Mouse (Mus musculus) cerebellum, adult 2 months (tissue): ENCODE data around the gene Olfr555. TPM values are rescaled to one million over a fixed set of nuclear protein-coding genes. Genes with fewer than 3 reads are reported as not detected.

ENCODE experiments used
- DNase-seq, 2 experiments: peaks; one replicate each; pipeline ENCODE4 v3.0.0; 2021
- H3K27ac ChIP-seq: fragments of 200-500 bp; 2 replicates; pipeline ENCODE4 v1.5.1; 2012; ENCODE audit warnings: low read length, control low read depth, inconsistent platforms; ENCODE audit not compliant: insufficient read depth
- H3K27me3 ChIP-seq: fragments of 200-500 bp; 2 replicates; pipeline ENCODE4 v1.6.1; 2012; ENCODE audit warnings: inconsistent platforms, mild to moderate bottlenecking, low read length, moderate library complexity; ENCODE audit not compliant: control insufficient read depth, insufficient read depth
- H3K4me1 ChIP-seq: fragments of 200-500 bp; 2 replicates; pipeline ENCODE4 v1.6.1; 2011; ENCODE audit warnings: low read length; ENCODE audit not compliant: control insufficient read depth, insufficient read depth
- H3K4me3 ChIP-seq: fragments of 200-500 bp; replicated peaks from 2 replicates; pipeline ENCODE3; 2011; ENCODE audit warnings: mild to moderate bottlenecking, low read depth, low read length, control low read depth; ENCODE audit not compliant: insufficient read depth
- CTCF ChIP-seq: fragments of 200-500 bp; IDR thresholded peaks from 2 replicates; pipeline ENCODE4 v1.5.1; 2011; ENCODE audit warnings: low read depth, mild to moderate bottlenecking, control low read depth, low read length, moderate library complexity, borderline replicate concordance; ENCODE audit not compliant: insufficient read depth
- POLR2A ChIP-seq: fragments of 200-500 bp; IDR thresholded peaks from 2 replicates; pipeline ENCODE4 v1.6.1; 2011; ENCODE audit warnings: low read length, control low read depth, borderline replicate concordance; ENCODE audit not compliant: insufficient read depth
- WGBS: fragments of 180-500 bp; shearing (Covaris S2); methylation state at CpG from one replicate; pipeline ENCODE4 v1.1.7; 2018; 5-methylcytosine and 5-hydroxymethylcytosine counted together
- polyA plus RNA-seq: library from polyadenylated mRNA; depleted of rRNA; stranded (reverse); fragments of >200 nt; gene quantifications from 2 replicates; pipeline ENCODE4 v1.2.3, GENCODE M21; 2012; rRNA removed

Gene Olfr555
- polyA plus RNA-seq, 1 experiment = not detected

- WGBS = 42% methylated on average over 2 of the region's 2 CpGs
- Histone ChIP-seq H3K4me1 (no peaks in the 10 kb centered on the region), H3K4me3 (no peak overlapping the region), H3K27ac (no peak overlapping the region), H3K27me3 (no peaks in the 10 kb centered on the region)
- TF ChIP-seq POLR2A (no peak), CTCF (no peak)
- DNase-seq = no peak
Measured at GRCm38 (mm10) chr7:102665378-102665777, 6.8 kb downstream of the Olfr555 start.

- H3K27ac ChIP-seq = no peak overlapping the region
- DNase-seq = no peak
- no peak overlapping the region for H3K4me3 ChIP-seq
- H3K27me3 ChIP-seq = no peaks in the 10 kb centered on the region
- no peaks in the 10 kb centered on the region for H3K4me1 ChIP-seq
- 90% methylated on average over 2 of the region's 2 CpGs for WGBS
- TF ChIP-seq POLR2A = no peak
- TF ChIP-seq CTCF = no peak
Measured at GRCm38 (mm10) chr7:102676225-102676624, 17.6 kb downstream of the Olfr555 start.

GRCm38 (mm10) chr7:102681916-102682315 lies 23.3 kb downstream of the Olfr555 start:
- no peak for DNase-seq
- WGBS = 88% methylated on average over 1 of the region's 1 CpGs

DNA sequence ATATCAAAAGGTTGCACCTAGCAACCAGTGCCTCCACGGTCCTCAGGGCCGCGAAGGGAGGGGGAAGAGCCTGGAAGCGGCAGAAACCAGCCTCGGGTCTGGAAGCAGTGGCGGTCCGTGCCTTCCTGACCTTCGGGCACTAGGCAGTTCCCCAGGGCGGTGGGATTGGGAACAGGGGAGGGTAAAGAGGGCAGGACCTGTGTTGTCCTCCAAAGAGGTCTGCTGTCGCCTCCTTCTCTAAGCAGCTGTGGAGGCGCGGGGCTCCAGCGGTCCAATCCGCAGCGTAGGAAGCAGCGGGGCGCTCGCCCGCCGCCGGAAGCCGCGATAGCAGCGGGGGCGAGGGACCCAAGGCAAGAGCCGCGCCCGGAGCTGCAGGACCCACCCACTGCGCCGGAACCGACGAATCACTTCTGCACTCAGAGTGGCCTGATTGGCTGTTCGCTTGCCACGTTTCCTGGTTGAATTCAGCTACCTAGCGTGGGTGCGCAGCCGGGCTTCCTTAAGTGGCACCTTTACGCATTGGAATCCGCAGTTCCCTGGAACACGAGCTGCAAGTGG lies 28.4 kb downstream of the Olfr555 start, which contains the start of gene Trim68:
Gene Trim68, minus strand, starts transcription at position 384 of the 558 bp plus-strand sequence.
- H3K4me1 ChIP-seq = no peaks in the 10 kb centered on the region
- no peak within 1 kb of the TSS for H3K27ac ChIP-seq
- no peaks in the 10 kb centered on the region for H3K27me3 ChIP-seq
- under 1% methylated on average over 40 of the region's 40 CpGs for WGBS
- peak; percentile 71 to 79 for DNase-seq
- TF ChIP-seq POLR2A (no peak), CTCF (no peak)
- peak within 1 kb of the TSS; percentile 62 for H3K4me3 ChIP-seq

More at GRCm38 (mm10) chr7:102681916-102682315, 23.3 kb downstream of the Olfr555 start:
- no peak for TF ChIP-seq CTCF
- TF ChIP-seq POLR2A = no peak
- Histone ChIP-seq H3K4me3 (no peak overlapping the region), H3K27me3 (no peaks in the 10 kb centered on the region), H3K27ac (no peak overlapping the region), H3K4me1 (no peaks in the 10 kb centered on the region)

DNA sequence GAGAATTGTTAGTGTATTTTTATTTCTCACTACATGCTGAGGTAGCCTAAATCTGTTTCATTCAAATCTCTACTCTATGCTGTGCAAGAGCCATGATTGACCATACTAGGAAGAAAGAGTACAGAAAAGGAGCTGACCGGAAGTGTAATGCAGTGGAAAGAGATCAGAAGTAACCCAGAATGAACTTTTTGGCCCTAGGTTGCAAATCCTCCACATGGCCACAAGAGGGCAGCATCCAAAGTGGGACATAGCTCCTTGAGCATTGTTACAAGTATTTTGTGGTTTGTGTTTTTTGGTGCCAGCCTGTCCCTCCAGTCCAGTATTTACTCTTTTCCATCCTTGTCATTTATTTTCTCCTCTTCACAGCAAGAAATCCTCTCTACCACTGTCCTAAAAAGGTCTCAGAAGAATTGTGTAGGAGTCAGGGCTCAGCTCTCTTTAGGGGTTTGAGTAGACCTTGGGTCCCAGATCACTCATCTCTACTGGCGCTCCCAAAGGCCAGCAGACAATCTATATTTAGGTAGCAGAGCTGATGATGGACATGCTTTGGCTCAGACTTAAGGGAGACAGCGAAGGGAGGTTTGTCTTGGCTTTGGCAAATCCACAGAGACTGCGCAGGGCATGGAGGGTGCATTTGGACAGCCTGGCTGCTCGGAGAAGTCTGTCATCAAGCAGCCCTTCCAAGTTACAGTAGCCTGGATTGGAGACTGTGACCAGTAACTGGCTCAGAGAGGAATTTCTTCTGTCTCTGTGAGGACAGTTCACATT lies 36.9 kb downstream of the Olfr555 start, which contains the start of gene Olfr557:
Gene Olfr557, plus strand, starts transcription at position 553 of the 768 bp plus-strand sequence.
- no peaks in the 10 kb centered on the region for H3K27me3 ChIP-seq
- DNase-seq = peak in 1 of 2 experiments; percentile 5
- H3K4me1 ChIP-seq = 0 out of 2 replicates have a peak, but pooled peaks cover 6% of the 10 kb centered on the region
- TF ChIP-seq POLR2A = no peak
- TF ChIP-seq CTCF = peak; percentile 73
- no peak within 1 kb of the TSS for H3K4me3 ChIP-seq
- H3K27ac ChIP-seq = no peak within 1 kb of the TSS
- WGBS = 45% methylated on average over 5 of the region's 5 CpGs

DNA sequence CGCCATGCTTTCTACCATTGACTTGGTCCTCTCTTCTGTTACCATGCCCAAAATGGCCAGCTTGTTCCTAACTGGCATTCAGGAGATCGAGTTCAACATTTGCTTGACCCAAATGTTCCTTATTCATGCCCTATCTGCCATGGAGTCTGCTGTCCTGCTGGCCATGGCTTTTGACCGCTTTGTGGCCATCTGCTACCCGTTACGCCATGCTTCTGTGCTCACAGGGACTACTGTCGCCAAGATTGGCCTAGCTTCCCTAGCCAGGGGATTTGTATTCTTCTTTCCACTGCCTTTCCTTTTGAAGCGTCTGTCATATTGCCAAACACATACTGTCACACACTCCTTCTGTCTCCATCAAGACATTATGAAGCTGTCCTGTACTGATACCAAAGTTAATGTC lies 39.8 kb downstream of the Olfr555 start:
- 25% methylated on average over 7 of the region's 7 CpGs for WGBS
- H3K27ac ChIP-seq = no peak overlapping the region
- no peaks in the 10 kb centered on the region for H3K27me3 ChIP-seq
- TF ChIP-seq POLR2A (no peak), CTCF (no peak)
- 0 out of 2 replicates have a peak, but pooled peaks cover 6% of the 10 kb centered on the region for H3K4me1 ChIP-seq
- H3K4me3 ChIP-seq = no peak overlapping the region
- peak; percentile 19 to 54 for DNase-seq

- no peak within 1 kb of the TSS for H3K27ac ChIP-seq
- H3K27me3 ChIP-seq = no peaks in the 10 kb centered on the region
- TF ChIP-seq POLR2A = no peak
- no peak for TF ChIP-seq CTCF
- DNase-seq = no peak
- no peak within 1 kb of the TSS for H3K4me3 ChIP-seq
- H3K4me1 ChIP-seq = 0 out of 2 replicates have a peak, but pooled peaks cover 6% of the 10 kb centered on the region
Measured at GRCm38 (mm10) chr7:102701915-102702314, 43.3 kb downstream of the Olfr555 start, which contains the start of gene Olfr558. Olfr558 (plus strand) TSS chr7:102702215.

Other genes starting within 250 kb of the Olfr555 start
- 17.0 and 20.0 TPM in 2 replicates for gene Rrm1, start 217.1 kb upstream of the Olfr555 start, polyA plus RNA-seq
- not detected in 2 replicates for gene Olfr543, start 177.1 kb upstream of the Olfr555 start, polyA plus RNA-seq
- not detected in 2 replicates for gene Olfr544, start 170.5 kb upstream of the Olfr555 start, polyA plus RNA-seq
- gene Olfr545, start 159.2 kb upstream of the Olfr555 start, polyA plus RNA-seq = not detected in 2 replicates
- gene Olfr547, start 124.1 kb upstream of the Olfr555 start, polyA plus RNA-seq = not detected in 2 replicates
- not detected in 2 replicates for gene Olfr548-ps1, start 117.9 kb upstream of the Olfr555 start, polyA plus RNA-seq
- not detected in 2 replicates for gene Olfr549, start 109.0 kb upstream of the Olfr555 start, polyA plus RNA-seq
- gene Trim21, start 93.3 kb upstream of the Olfr555 start, polyA plus RNA-seq = 1.8 and 2.2 TPM in 2 replicates
- not detected in 2 replicates for gene Olfr550, start 87.4 kb upstream of the Olfr555 start, polyA plus RNA-seq
- gene Olfr551, start 66.9 kb upstream of the Olfr555 start, polyA plus RNA-seq = not detected in 2 replicates
- not detected in 2 replicates for gene Olfr552, start 61.1 kb upstream of the Olfr555 start, polyA plus RNA-seq
- gene Olfr553, start 40.6 kb upstream of the Olfr555 start, polyA plus RNA-seq = not detected in 2 replicates
- not detected in 2 replicates for gene Olfr554, start 20.4 kb upstream of the Olfr555 start, polyA plus RNA-seq
- gene Olfr556, start 6.1 kb downstream of the Olfr555 start, polyA plus RNA-seq = not detected in 2 replicates
- 7.2 and 7.8 TPM in 2 replicates for gene Trim68, start 28.5 kb downstream of the Olfr555 start, polyA plus RNA-seq
- not detected in 2 replicates for gene Olfr557, start 37.1 kb downstream of the Olfr555 start, polyA plus RNA-seq
- 0.49 and 0.52 TPM in 2 replicates for gene Olfr558, start 43.4 kb downstream of the Olfr555 start, polyA plus RNA-seq
- gene Olfr33, start 60.2 kb downstream of the Olfr555 start, polyA plus RNA-seq = not detected in 2 replicates
- gene Olfr559, start 68.7 kb downstream of the Olfr555 start, polyA plus RNA-seq = not detected in 2 replicates
- gene Olfr560, start 100.5 kb downstream of the Olfr555 start, polyA plus RNA-seq = 0.07 TPM in 1 of 2 replicates, not detected in the other
- 0.51 and 0.75 TPM in 2 replicates for gene Olfr78, start 100.6 kb downstream of the Olfr555 start, polyA plus RNA-seq
- gene Olfr561, start 112.4 kb downstream of the Olfr555 start, polyA plus RNA-seq = not detected in 2 replicates
- not detected in 2 replicates for gene Olfr564, start 144.7 kb downstream of the Olfr555 start, polyA plus RNA-seq
- not detected in 2 replicates for gene Olfr566, start 199.9 kb downstream of the Olfr555 start, polyA plus RNA-seq
- gene Olfr568, start 218.3 kb downstream of the Olfr555 start, polyA plus RNA-seq = not detected in 2 replicates
- not detected in 2 replicates for gene Olfr569, start 232.1 kb downstream of the Olfr555 start, polyA plus RNA-seq
- gene Olfr570, start 235.8 kb downstream of the Olfr555 start, polyA plus RNA-seq = 0.19 TPM in 1 of 2 replicates, not detected in the other